Mouse (Mus musculus) neural tube, embryonic 15.5 days (tissue): Measurements from ENCODE around the gene Arhgef2. TPM values are rescaled to one million over a fixed set of nuclear protein-coding genes. Genes with fewer than 3 reads are reported as not detected.
A peak's percentile ranks its signal among the peaks of the same experiment; 100 is the strongest.
"Not testable (repeated sequence)": the region's sequence is repeated elsewhere in the genome, so short reads cannot be mapped to it uniquely, and the experiment has no call there.

Source experiments
- ATAC-seq: fragments of 200-750 bp; cut with Nextera tagmentation; 2 replicates; pipeline ENCODE4 v1.8.0; 2017; ENCODE audit warnings: mild to moderate bottlenecking, moderate TSS enrichment, moderate library complexity; ENCODE audit not compliant: low FRiP score
- H3K27ac ChIP-seq: fragments of 300-500 bp; sonication (generic); replicated peaks from 2 replicates; pipeline ENCODE4 v1.5.1; 2015; ENCODE audit warnings: mild to moderate bottlenecking, inconsistent platforms
- H3K27me3 ChIP-seq: fragments of 300-500 bp; sonication (generic); replicated peaks from 2 replicates; pipeline ENCODE4 v1.6.1; 2015; ENCODE audit warnings: inconsistent platforms
- H3K36me3 ChIP-seq: fragments of 300-500 bp; sonication (generic); 2 replicates; pipeline ENCODE4 v1.6.1; 2015; ENCODE audit warnings: inconsistent platforms
- H3K4me1 ChIP-seq: fragments of 300-500 bp; sonication (generic); 2 replicates; pipeline ENCODE4 v1.6.1; 2015; ENCODE audit warnings: inconsistent platforms
- H3K4me2 ChIP-seq: fragments of 300-500 bp; sonication (generic); 2 replicates; pipeline ENCODE4 v1.6.1; 2015; ENCODE audit warnings: inconsistent platforms, mild to moderate bottlenecking, moderate library complexity
- H3K4me3 ChIP-seq: fragments of 300-500 bp; sonication (generic); replicated peaks from 2 replicates; pipeline ENCODE4 v1.5.1; 2015; ENCODE audit warnings: mild to moderate bottlenecking, inconsistent platforms
- H3K9ac ChIP-seq: fragments of 300-500 bp; sonication (generic); replicated peaks from 2 replicates; pipeline ENCODE4 v1.6.1; 2015; ENCODE audit warnings: mild to moderate bottlenecking, inconsistent platforms
- H3K9me3 ChIP-seq: fragments of 300-500 bp; sonication (generic); replicated peaks from 2 replicates; pipeline ENCODE4 v1.6.1; 2016; ENCODE audit warnings: inconsistent platforms
- WGBS: fragments of 180-500 bp; shearing (Covaris S2); methylation state at CpG from one replicate; pipeline ENCODE4 v1.1.7; 2015; ENCODE audit warnings: mixed read lengths; 5-methylcytosine and 5-hydroxymethylcytosine counted together
- polyA plus RNA-seq: library from polyadenylated mRNA; unstranded; fragments of >200 nt; fragmentation: Nextera tagmentation; extraction: Ambion mirVana; gene quantifications from 2 replicates; pipeline ENCODE4 v1.2.1, GENCODE M21; 2015

Arhgef2 gene
- polyA plus RNA-seq, result 97.4 and 104 TPM in 2 replicates

- H3K27ac ChIP-seq, H3K36me3 ChIP-seq, H3K4me2 ChIP-seq, ATAC-seq, H3K9ac ChIP-seq, H3K4me3 ChIP-seq, H3K27me3 ChIP-seq, H3K9me3 ChIP-seq: not testable (repeated sequence)
- 85% methylated on average over 2 of the region's 2 CpGs for WGBS
- H3K4me1 ChIP-seq, result peaks cover 13% of the 10 kb centered on the region
Observed at GRCm38 (mm10) chr3:88605666-88606065, at the start of gene Arhgef2. Gene Arhgef2 (plus strand): TSS chr3:88605966.

DNA sequence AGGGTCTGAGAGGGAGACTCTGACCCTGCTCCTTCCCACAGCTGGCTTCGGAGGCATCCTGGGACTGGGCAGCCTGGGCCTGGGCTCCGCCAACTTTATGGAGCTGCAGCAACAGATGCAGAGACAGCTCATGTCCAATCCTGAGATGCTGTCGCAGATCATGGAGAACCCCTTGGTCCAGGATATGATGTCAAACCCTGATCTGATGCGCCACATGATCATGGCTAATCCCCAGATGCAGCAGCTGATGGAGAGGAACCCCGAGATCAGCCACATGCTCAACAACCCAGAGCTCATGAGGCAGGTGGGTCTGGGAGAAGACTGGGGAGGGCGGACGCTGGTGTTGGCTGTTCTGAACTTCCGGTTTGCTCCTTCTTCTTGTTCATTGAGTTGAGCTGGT lies 49.1 kb upstream of the Arhgef2 start:
- H3K27ac ChIP-seq, result no peak overlapping the region
- H3K9ac ChIP-seq, result no peak overlapping the region
- peaks cover 60% of the 10 kb centered on the region for H3K36me3 ChIP-seq
- no peaks in the 10 kb centered on the region for H3K9me3 ChIP-seq
- H3K27me3 ChIP-seq, result no peaks in the 10 kb centered on the region
- WGBS, result 96% methylated on average over 8 of the region's 8 CpGs
- no peak overlapping the region for H3K4me2 ChIP-seq
- H3K4me1 ChIP-seq, result peaks cover 27% of the 10 kb centered on the region
- no peak for ATAC-seq
- H3K4me3 ChIP-seq, result no peak overlapping the region

GRCm38 (mm10) chr3:88559596-88559995 lies 46.2 kb upstream of the Arhgef2 start:
- Histone ChIP-seq H3K4me3 (no peak overlapping the region), H3K36me3 (peaks cover 88% of the 10 kb centered on the region), H3K27ac (no peak overlapping the region), H3K4me1 (peaks cover 16% of the 10 kb centered on the region), H3K4me2 (no peak overlapping the region), H3K9me3 (no peaks in the 10 kb centered on the region), H3K27me3 (no peaks in the 10 kb centered on the region), H3K9ac (no peak overlapping the region)
- ATAC-seq, result no peak
- 94% methylated on average over 9 of the region's 9 CpGs for WGBS

GRCm38 (mm10) chr3:88561989-88562388 lies 43.8 kb upstream of the Arhgef2 start:
- H3K27ac ChIP-seq, result no peak overlapping the region
- H3K27me3 ChIP-seq, result no peaks in the 10 kb centered on the region
- no peak for ATAC-seq
- H3K4me2 ChIP-seq, result no peak overlapping the region
- peaks cover 95% of the 10 kb centered on the region for H3K36me3 ChIP-seq
- H3K9me3 ChIP-seq, result no peaks in the 10 kb centered on the region
- WGBS, result 62% methylated on average over 4 of the region's 4 CpGs
- H3K4me3 ChIP-seq, result no peak overlapping the region
- H3K4me1 ChIP-seq, result 0 out of 2 replicates have a peak, but pooled peaks cover 3% of the 10 kb centered on the region
- H3K9ac ChIP-seq, result no peak overlapping the region

- Histone ChIP-seq H3K4me1 (no peaks in the 10 kb centered on the region), H3K4me3 (no peak overlapping the region), H3K9ac (no peak overlapping the region), H3K27ac (peak overlapping the region; percentile 28; the same call in 1 of the 2 replicates), H3K36me3 (peaks cover 95% of the 10 kb centered on the region), H3K27me3 (no peaks in the 10 kb centered on the region), H3K9me3 (no peaks in the 10 kb centered on the region), H3K4me2 (no peak overlapping the region)
- ATAC-seq, result no peak
- 56% methylated on average over 4 of the region's 4 CpGs for WGBS
Observed at GRCm38 (mm10) chr3:88563442-88563841, 42.3 kb upstream of the Arhgef2 start.

GRCm38 (mm10) chr3:88563966-88564365 lies 41.8 kb upstream of the Arhgef2 start:
- no peak overlapping the region for H3K4me3 ChIP-seq
- WGBS, result 82% methylated on average over 7 of the region's 7 CpGs
- H3K4me1 ChIP-seq, result no peaks in the 10 kb centered on the region
- ATAC-seq, result no peak
- H3K9ac ChIP-seq, result no peak overlapping the region
- H3K27me3 ChIP-seq, result no peaks in the 10 kb centered on the region
- no peak overlapping the region for H3K4me2 ChIP-seq
- peaks cover 95% of the 10 kb centered on the region for H3K36me3 ChIP-seq
- H3K9me3 ChIP-seq, result no peaks in the 10 kb centered on the region
- H3K27ac ChIP-seq, result no peak overlapping the region

- Histone ChIP-seq H3K9ac (no peak overlapping the region), H3K36me3 (peaks cover 89% of the 10 kb centered on the region), H3K4me2 (no peak overlapping the region), H3K9me3 (no peaks in the 10 kb centered on the region), H3K27me3 (no peaks in the 10 kb centered on the region), H3K27ac (no peak overlapping the region), H3K4me3 (no peak overlapping the region), H3K4me1 (no peaks in the 10 kb centered on the region)
- ATAC-seq, result no peak
- WGBS, result 92% methylated on average over 3 of the region's 3 CpGs
Observed at GRCm38 (mm10) chr3:88566116-88566515, 39.6 kb upstream of the Arhgef2 start.

- no peak overlapping the region for H3K9ac ChIP-seq
- no peak overlapping the region for H3K4me2 ChIP-seq
- H3K4me1 ChIP-seq, result no peaks in the 10 kb centered on the region
- no peaks in the 10 kb centered on the region for H3K9me3 ChIP-seq
- H3K27ac ChIP-seq, result no peak overlapping the region
- WGBS, result 90% methylated on average over 4 of the region's 4 CpGs
- H3K27me3 ChIP-seq, result no peaks in the 10 kb centered on the region
- no peak overlapping the region for H3K4me3 ChIP-seq
- ATAC-seq, result no peak
- peaks cover 84% of the 10 kb centered on the region for H3K36me3 ChIP-seq
Observed at GRCm38 (mm10) chr3:88566536-88567061, 39.2 kb upstream of the Arhgef2 start.

GRCm38 (mm10) chr3:88567892-88568291 lies 37.9 kb upstream of the Arhgef2 start:
- Histone ChIP-seq H3K4me2 (no peak overlapping the region), H3K9ac (no peak overlapping the region), H3K36me3 (peaks cover 73% of the 10 kb centered on the region), H3K27me3 (no peaks in the 10 kb centered on the region), H3K4me1 (no peaks in the 10 kb centered on the region), H3K27ac (no peak overlapping the region), H3K4me3 (no peak overlapping the region), H3K9me3 (no peaks in the 10 kb centered on the region)
- ATAC-seq, result no peak
- 98% methylated on average over 6 of the region's 6 CpGs for WGBS

- Histone ChIP-seq H3K36me3 (peaks cover 66% of the 10 kb centered on the region), H3K9me3 (no peaks in the 10 kb centered on the region), H3K27ac (no peak overlapping the region), H3K9ac (no peak overlapping the region), H3K27me3 (no peaks in the 10 kb centered on the region), H3K4me3 (no peak overlapping the region), H3K4me1 (no peaks in the 10 kb centered on the region), H3K4me2 (no peak overlapping the region)
- no peak for ATAC-seq
- WGBS, result 97% methylated on average over 2 of the region's 2 CpGs
Observed at GRCm38 (mm10) chr3:88568615-88569014, 37.2 kb upstream of the Arhgef2 start.

DNA sequence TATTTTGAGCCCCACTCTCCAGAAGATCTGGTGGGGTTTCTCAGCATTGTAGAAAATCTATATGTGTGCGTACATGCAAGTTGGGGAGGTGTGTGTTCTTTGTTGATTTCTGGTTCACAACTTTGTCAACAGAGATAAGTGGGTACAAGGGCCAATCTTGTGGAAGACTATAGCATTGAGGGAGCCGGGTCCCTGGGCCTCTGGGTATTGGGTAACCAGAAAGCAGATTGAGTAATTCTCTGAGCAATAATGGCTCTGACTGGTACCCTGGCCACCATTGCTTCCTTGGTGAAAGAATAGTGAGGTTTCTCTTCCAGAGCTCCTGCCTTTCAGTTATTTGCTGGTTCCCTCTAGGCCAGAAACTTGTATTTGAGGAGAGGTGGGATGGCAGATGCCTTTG lies 36.7 kb upstream of the Arhgef2 start:
- Histone ChIP-seq H3K4me2 (no peak overlapping the region), H3K9me3 (no peaks in the 10 kb centered on the region), H3K4me3 (no peak overlapping the region), H3K9ac (no peak overlapping the region), H3K27ac (no peak overlapping the region), H3K4me1 (no peaks in the 10 kb centered on the region), H3K36me3 (peaks cover 61% of the 10 kb centered on the region), H3K27me3 (no peaks in the 10 kb centered on the region)
- 98% methylated on average over 2 of the region's 2 CpGs for WGBS
- no peak for ATAC-seq

- H3K36me3 ChIP-seq, result peaks cover 55% of the 10 kb centered on the region
- 92% methylated on average over 5 of the region's 5 CpGs for WGBS
Observed at GRCm38 (mm10) chr3:88569694-88570093, 36.1 kb upstream of the Arhgef2 start.

More at GRCm38 (mm10) chr3:88569694-88570093, 36.1 kb upstream of the Arhgef2 start:
- Histone ChIP-seq H3K4me2 (no peak overlapping the region), H3K9me3 (no peaks in the 10 kb centered on the region), H3K9ac (no peak overlapping the region), H3K27ac (no peak overlapping the region), H3K4me1 (no peaks in the 10 kb centered on the region), H3K4me3 (no peak overlapping the region), H3K27me3 (no peaks in the 10 kb centered on the region)
- ATAC-seq, result no peak
